Mouse (Mus musculus) adrenal gland, postnatal 14 days (tissue): ENCODE results near the gene Pmel. TPM values are rescaled to one million over a fixed set of nuclear protein-coding genes. Genes with fewer than 3 reads are reported as not detected.
A peak's percentile ranks its signal among the peaks of the same experiment; 100 is the strongest.

Experiments
- DNase-seq: peaks from one replicate; pipeline ENCODE4 v3.0.0; 2021; ENCODE audit warnings: mixed read lengths
- total RNA-seq: library from RNA; stranded (reverse); gene quantifications from 2 replicates; pipeline ENCODE4 v1.2.3, GENCODE M21; 2021

Gene Pmel
- total RNA-seq, 1 experiment from 2014 or later: 2.3 TPM

- DNase-seq: peak; percentile 88
Observed at GRCm38 (mm10) chr10:128748252-128748864, 44.4 kb downstream of the Pmel start.

Other genes starting within 250 kb of the Pmel start
- gene Smarcc2, start 244.9 kb upstream of the Pmel start, total RNA-seq: 107 and 108 TPM in 2 replicates
- 800 and 862 TPM in 2 replicates for gene Myl6, start 210.1 kb upstream of the Pmel start, total RNA-seq
- gene Myl6b, start 205.5 kb upstream of the Pmel start, total RNA-seq: 4.7 and 5.0 TPM in 2 replicates
- gene Esyt1, start 178.3 kb upstream of the Pmel start, total RNA-seq: 28.5 and 36.9 TPM in 2 replicates
- gene Zc3h10, start 156.4 kb upstream of the Pmel start, total RNA-seq: 12.6 and 13.5 TPM in 2 replicates
- gene Rpl41, start 154.9 kb upstream of the Pmel start, total RNA-seq: 2,356 and 2,777 TPM in 2 replicates
- gene Pa2g4, start 138.2 kb upstream of the Pmel start, total RNA-seq: 93.5 and 107 TPM in 2 replicates
- 4.4 and 9.1 TPM in 2 replicates for gene Erbb3, start 114.5 kb upstream of the Pmel start, total RNA-seq
- 748 and 849 TPM in 2 replicates for gene Rps26, start 77.4 kb upstream of the Pmel start, total RNA-seq
- 0.74 and 2.0 TPM in 2 replicates for gene Ikzf4, start 58.2 kb upstream of the Pmel start, total RNA-seq
- 22.1 and 30.0 TPM in 2 replicates for gene Suox, start 30.1 kb upstream of the Pmel start, total RNA-seq
- 91.4 and 96.4 TPM in 2 replicates for gene Rab5b, start 7.9 kb upstream of the Pmel start, total RNA-seq
- gene Cdk2, start 836 bp downstream of the Pmel start, total RNA-seq: 30.7 and 31.1 TPM in 2 replicates
- gene Dgka, start 40.7 kb downstream of the Pmel start, total RNA-seq: 14.3 and 36.2 TPM in 2 replicates
- gene Pym1, start 43.7 kb downstream of the Pmel start, total RNA-seq: 22.3 and 29.1 TPM in 2 replicates
- 24.6 and 30.9 TPM in 2 replicates for gene Mmp19, start 86.7 kb downstream of the Pmel start, total RNA-seq
- 60.0 and 60.9 TPM in 2 replicates for gene Dnajc14, start 99.9 kb downstream of the Pmel start, total RNA-seq
- 10.3 and 11.8 TPM in 2 replicates for gene Tmem198b, start 100.2 kb downstream of the Pmel start, total RNA-seq
- 60.7 and 62.6 TPM in 2 replicates for gene Sarnp, start 113.1 kb downstream of the Pmel start, total RNA-seq
- 31.2 and 32.5 TPM in 2 replicates for gene Ormdl2, start 117.5 kb downstream of the Pmel start, total RNA-seq
- 3.0 and 3.9 TPM in 2 replicates for gene Gdf11, start 187.5 kb downstream of the Pmel start, total RNA-seq
- gene Cd63, start 196.8 kb downstream of the Pmel start, total RNA-seq: 217 and 234 TPM in 2 replicates
- gene Rdh5, start 218.7 kb downstream of the Pmel start, total RNA-seq: 10.9 and 15.5 TPM in 2 replicates
- gene Bloc1s1, start 219.8 kb downstream of the Pmel start, total RNA-seq: 220 TPM in 2 replicates
- 18.7 and 19.0 TPM in 2 replicates for gene Itga7, start 229.6 kb downstream of the Pmel start, total RNA-seq